Mouse (Mus musculus): ENCODE results near the gene Pten.

DNA sequence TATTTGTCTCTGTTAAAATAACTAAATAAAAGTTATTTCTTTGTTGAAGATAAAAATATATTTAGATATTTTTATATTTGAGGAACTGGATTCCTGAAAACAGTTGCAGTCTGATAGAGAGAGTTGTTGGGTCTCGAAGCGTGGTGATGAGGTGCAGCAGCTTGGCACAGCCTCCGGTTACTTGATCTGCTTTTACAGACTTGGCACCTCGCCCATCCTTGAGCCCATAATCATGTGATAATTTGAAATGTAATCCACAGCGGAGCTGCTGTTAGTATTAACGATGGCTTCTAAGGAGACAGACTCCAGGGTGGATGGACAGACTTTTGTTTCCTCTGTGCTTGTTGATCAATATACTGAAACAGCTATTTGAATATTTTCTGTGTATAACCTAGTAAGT, 35.3 kb downstream of the Pten start:
- TF ChIP-seq CTCF (IDR thresholded peaks at IDR 0.05) (no peak), EP300 (IDR thresholded peaks at IDR 0.05) (0 out of 2 replicates have a peak, but pooled peaks have one; percentile 6)
